Mouse (Mus musculus) cerebellum, postnatal 10 days (tissue): ENCODE measurements around the gene A4gnt.
A peak's percentile ranks its signal among the peaks of the same experiment; 100 is the strongest.
"Not testable (repeated sequence)": the region's sequence is repeated elsewhere in the genome, so short reads cannot be mapped to it uniquely, and the experiment has no call there.

Experiments
- DNase-seq, 2 experiments: peaks; one replicate each; pipeline ENCODE4 v3.0.0; 2021; ENCODE audit warnings: mixed read lengths in 2 of 2

The A4gnt gene

GRCm38 (mm10) chr9:99612202-99612601 lies at the start of gene A4gnt:
A4gnt (plus strand) TSS chr9:99612502.
- DNase-seq, result no peak

- peak; percentile 12 to 19 for DNase-seq
Observed at GRCm38 (mm10) chr9:99563714-99564113, 48.6 kb upstream of the A4gnt start.

GRCm38 (mm10) chr9:99568023-99568346 lies 44.3 kb upstream of the A4gnt start:
- DNase-seq, result peak; percentile 71 to 72

GRCm38 (mm10) chr9:99568347-99569070 lies 43.8 kb upstream of the A4gnt start, which contains the start of gene Armc8:
Armc8 (minus strand) TSS chr9:99568899.
- peak; percentile 95 to 96 for DNase-seq

- DNase-seq, result no peak
Observed at GRCm38 (mm10) chr9:99569071-99569397, 43.3 kb upstream of the A4gnt start.

- peak; percentile 96 for DNase-seq
Observed at GRCm38 (mm10) chr9:99575677-99576480, 36.4 kb upstream of the A4gnt start, which contains the start of gene Dbr1. Dbr1 (plus strand) TSS chr9:99575799.

- DNase-seq, result peak; percentile 59 to 60
Observed at GRCm38 (mm10) chr9:99580655-99581054, 31.6 kb upstream of the A4gnt start.

GRCm38 (mm10) chr9:99587505-99588202 lies 24.6 kb upstream of the A4gnt start:
- DNase-seq, result peak; percentile 73 to 78

GRCm38 (mm10) chr9:99591144-99591543 lies 21.2 kb upstream of the A4gnt start:
- no peak for DNase-seq

- DNase-seq, result not testable (repeated sequence)
Observed at GRCm38 (mm10) chr9:99599127-99599526, 13.2 kb upstream of the A4gnt start.

- no peak for DNase-seq
Observed at GRCm38 (mm10) chr9:99603566-99603965, 8.7 kb upstream of the A4gnt start.

- no peak for DNase-seq
Observed at GRCm38 (mm10) chr9:99619688-99620087, 7.4 kb downstream of the A4gnt start.

GRCm38 (mm10) chr9:99620196-99620595 lies 7.9 kb downstream of the A4gnt start:
- DNase-seq, result no peak

- DNase-seq, result no peak
Observed at GRCm38 (mm10) chr9:99622034-99622433, 9.7 kb downstream of the A4gnt start.

GRCm38 (mm10) chr9:99622966-99623365 lies 10.7 kb downstream of the A4gnt start:
- no peak for DNase-seq

- DNase-seq, result peak; percentile 9 to 12
Observed at GRCm38 (mm10) chr9:99624117-99624516, 11.8 kb downstream of the A4gnt start.

- DNase-seq, result no peak
Observed at GRCm38 (mm10) chr9:99628581-99628980, 16.3 kb downstream of the A4gnt start.

- peak; percentile 82 for DNase-seq
Observed at GRCm38 (mm10) chr9:99629281-99630011, 17.1 kb downstream of the A4gnt start, which contains the start of gene Dzip1l. Dzip1l (plus strand) TSS chr9:99629496.

GRCm38 (mm10) chr9:99630071-99630470 lies 17.8 kb downstream of the A4gnt start:
- DNase-seq, result peak in 1 of 2 experiments; percentile 42

GRCm38 (mm10) chr9:99630528-99631125 lies 18.3 kb downstream of the A4gnt start:
- DNase-seq, result peak; percentile 11 to 14

- peak; percentile 20 to 31 for DNase-seq
Observed at GRCm38 (mm10) chr9:99631781-99632180, 19.5 kb downstream of the A4gnt start.

GRCm38 (mm10) chr9:99632264-99632663 lies 20.0 kb downstream of the A4gnt start:
- peak; percentile 29 to 37 for DNase-seq
